Comparison of ENCODE assay signal across 13 mouse cellular contexts in the genomic region with DNA sequence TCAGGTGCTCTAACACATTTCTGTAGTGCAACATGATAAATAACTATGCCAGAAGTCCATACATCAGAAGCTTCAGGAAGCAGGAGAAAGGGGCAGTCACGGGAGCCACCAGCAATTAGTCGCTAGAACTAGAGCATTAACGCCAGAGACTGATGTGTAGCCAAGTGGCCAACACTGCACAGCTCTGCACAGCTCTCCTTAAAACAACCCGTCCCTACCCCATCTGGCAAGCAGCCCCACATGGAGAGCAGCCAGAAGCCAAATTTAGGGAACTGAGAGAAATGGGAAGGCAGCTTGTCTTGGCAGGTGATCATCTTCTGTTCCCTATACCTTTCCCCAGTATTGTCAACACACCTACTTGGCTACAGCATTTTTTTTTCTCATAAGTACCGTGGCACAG.
A peak's percentile ranks its signal among the peaks of the same experiment; 100 is the strongest.
DNase-seq lines count a peak whose midpoint lies in the region; ATAC-seq and TF ChIP-seq lines count a peak whose summit lies in the region.
"Had no signal": no experiment of that assay in that cellular context is flagged by ENCODE, and none has a peak within 500 bp of the region (broad histone marks: within the 10 kb centered on the region; RNA-seq: fewer than 3 reads in every experiment).

No protein-coding gene starts in this region.

- TF ChIP-seq CTCF in stomach, postnatal 0 days (IDR thresholded peaks at IDR 0.05; ENCODE audit: low read depth), result no peak

- ATAC-seq in stomach, postnatal 0 days (ENCODE audit: low FRiP score, low TSS enrichment), result no peak

- DNase-seq in layer of hippocampus, adult 11-12 months (ENCODE audit: low spot score), result peak; percentile 21
- no peak for DNase-seq in layer of hippocampus, adult 9-10 months (ENCODE audit: low spot score)
- peak; percentile 78 to 79 for DNase-seq in cerebellum, adult 18-20 months
- peak; percentile 14 to 16 for DNase-seq in frontal cortex, postnatal 10 days (ENCODE audit: low spot score in 2 of 2)
- DNase-seq in right cerebral cortex, adult 18-20 months, result peak; percentile 13
- no peak for DNase-seq in stomach, postnatal 0 days (ENCODE audit: low spot score)
- DNase-seq in ovary, postnatal 10 days (ENCODE audit: low spot score), result no peak
- DNase-seq: adrenal gland, adult 2 months; gastrocnemius, postnatal 25 days; kidney, adult 11 months; liver, embryonic 13.5 days; thymus, postnatal 25 days had no signal

- no peaks in the 10 kb centered on the region for H3K9me3 ChIP-seq in stomach, postnatal 0 days (ENCODE audit: control insufficient read depth, low read length)
- H3K9me3 ChIP-seq: embryonic facial prominence, embryonic 12.5 days had no signal

- H3K27me3 ChIP-seq in stomach, postnatal 0 days (ENCODE audit: control insufficient read depth, insufficient read depth, low read length), result no peaks in the 10 kb centered on the region
- H3K27me3 ChIP-seq: embryonic facial prominence, embryonic 12.5 days; liver, embryonic 13.5 days had no signal

- 40% methylated on average over 5 of the region's 5 CpGs for WGBS in stomach, postnatal 0 days

- H3K4me2 ChIP-seq in stomach, postnatal 0 days (replicated peaks; ENCODE audit: low read depth), result no peak overlapping the region
- H3K4me2 ChIP-seq: embryonic facial prominence, embryonic 12.5 days; liver, embryonic 13.5 days had no signal

- H3K4me1 ChIP-seq in stomach, postnatal 0 days (replicated peaks; ENCODE audit: control insufficient read depth, insufficient read depth), result no peaks in the 10 kb centered on the region
- H3K4me1 ChIP-seq: liver, embryonic 13.5 days had no signal

- no peak for TF ChIP-seq EP300 in stomach, postnatal 0 days (optimal IDR thresholded peaks at IDR 0.05)

- no peak overlapping the region for H3K9ac ChIP-seq in stomach, postnatal 0 days (ENCODE audit: low read length)
- H3K9ac ChIP-seq: embryonic facial prominence, embryonic 12.5 days; liver, embryonic 13.5 days had no signal

- no peaks in the 10 kb centered on the region for H3K36me3 ChIP-seq in stomach, postnatal 0 days (ENCODE audit: control insufficient read depth, insufficient read depth, low read length)
- H3K36me3 ChIP-seq: embryonic facial prominence, embryonic 12.5 days; liver, embryonic 13.5 days had no signal

- no peak overlapping the region for H3K27ac ChIP-seq in stomach, postnatal 0 days (replicated peaks)
- H3K27ac ChIP-seq: embryonic facial prominence, embryonic 12.5 days; liver, embryonic 13.5 days had no signal

- no peak overlapping the region for H3K4me3 ChIP-seq in stomach, postnatal 0 days (ENCODE audit: low read depth, low read length)
- H3K4me3 ChIP-seq: embryonic facial prominence, embryonic 12.5 days; liver, embryonic 13.5 days had no signal

Comparison
In these comparisons a context has a peak if more than half of its experiments do, and no peak if none do; other contexts are left out.
1. DNase-seq: peak in layer of hippocampus, adult 11-12 months (single experiment), cerebellum, adult 18-20 months (2 of 2), frontal cortex, postnatal 10 days (2 of 2) and right cerebral cortex, adult 18-20 months (single experiment); none in layer of hippocampus, adult 9-10 months (single experiment), stomach, postnatal 0 days (single experiment) and ovary, postnatal 10 days (single experiment).